Comparison of ENCODE assay signal across 16 mouse cellular contexts in the genomic region with DNA sequence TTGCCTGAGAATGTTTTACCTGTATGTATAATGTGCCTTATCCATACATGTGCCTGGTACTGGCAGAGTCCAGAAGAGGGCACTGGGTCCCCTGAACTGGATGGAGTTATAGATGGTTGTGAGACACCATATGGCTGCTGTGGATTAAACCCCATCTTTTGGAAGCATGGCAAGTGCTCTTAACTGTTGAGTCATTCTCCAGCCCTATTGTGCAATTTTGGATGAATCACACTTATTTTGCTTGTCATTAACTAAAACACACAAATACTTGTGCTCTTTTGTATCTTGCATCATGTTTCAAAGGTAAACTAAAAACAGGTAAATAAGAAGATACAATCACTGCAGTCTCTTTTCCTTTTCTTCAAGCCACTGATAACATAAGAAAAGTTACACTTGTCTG.
DNase-seq lines count a peak whose midpoint lies in the region.
"Had no signal": no experiment of that assay in that cellular context is flagged by ENCODE, and none has a peak within 500 bp of the region (broad histone marks: within the 10 kb centered on the region; RNA-seq: fewer than 3 reads in every experiment).

No protein-coding gene starts in this region.

- DNase-seq in 3134 (ENCODE audit: extremely low read depth, insufficient read length, low spot score) (peak; percentile 31), 3T3-L1 (ENCODE audit: low read depth, low spot score) (peak; percentile 81), NIH3T3 (ENCODE audit: low read depth) (peak; percentile 64)
- DNase-seq in fibroblast of lung, adult 2 months (ENCODE audit: low read depth): peak; percentile 30
- DNase-seq in embryo, embryonic 10 days (ENCODE audit: low spot score): no peak
- no peak for DNase-seq in T-cell, adult 2 months (ENCODE audit: low spot score)
- DNase-seq in cerebellum, adult 18-20 months: no peak
- DNase-seq: adrenal gland, adult 8-10 months; adrenal gland, postnatal 36 days; cerebellum, adult 11 months; cerebellum, adult 9-11 months; cerebellum, postnatal 36 days; gastrocnemius, postnatal 36 days; heart, adult 2 months; heart, postnatal 14 days; kidney, adult 18-20 months had no signal

Comparison
In these comparisons a context has a peak if more than half of its experiments do, and no peak if none do; other contexts are left out.
1. DNase-seq: peak in 3134 (single experiment), 3T3-L1 (single experiment), NIH3T3 (single experiment) and fibroblast of lung, adult 2 months (single experiment); none in embryo, embryonic 10 days (single experiment), T-cell, adult 2 months (single experiment) and cerebellum, adult 18-20 months (0 of 2).